Mouse (Mus musculus): ENCODE data around the gene A130010J15Rik.
A peak's percentile ranks its signal among the peaks of the same experiment; 100 is the strongest.

GRCm38 (mm10) chr1:193198312-193198711 lies 30.5 kb downstream of the A130010J15Rik start:
- TF ChIP-seq EP300 (IDR thresholded peaks at IDR 0.05; ENCODE audit: low read length) (no peak), MAX (IDR thresholded peaks at IDR 0.05; ENCODE audit: low read length) (no peak), ZNF384 (IDR thresholded peaks at IDR 0.05; ENCODE audit: low read depth, low read length) (no peak), POLR2A (IDR thresholded peaks at IDR 0.05; ENCODE audit: low read depth, low read length) (no peak), CTCF (conservative IDR thresholded peaks at IDR 0.05 in 1 of 2, IDR thresholded peaks at IDR 0.05 in 1 of 2; ENCODE audit: low read depth in 2 of 2, low read length in 2 of 2) (peak in 1 of 2 experiments; percentile 50; a peak in 2 of 4 replicates), MEF2A (IDR thresholded peaks at IDR 0.05; ENCODE audit: borderline replicate concordance, low read depth, low read length) (peak; percentile 96), NELFE (IDR thresholded peaks at IDR 0.05; ENCODE audit: low read depth, low read length) (no peak), HCFC1 (IDR thresholded peaks at IDR 0.05; ENCODE audit: low read depth, low read length) (0 out of 2 replicates have a peak, but pooled peaks have one; percentile 17), JUND (conservative IDR thresholded peaks at IDR 0.05; ENCODE audit: low read depth, low read length) (peak; percentile 78; the same call in 1 of the 2 replicates), ETS1 (conservative IDR thresholded peaks at IDR 0.05; ENCODE audit: low read depth, low read length) (no peak; the same call in 1 of the 2 replicates)

Measured in CH12.LX (cell line).